Comparison of ENCODE assay signal across 10 mouse cellular contexts in the genomic region with DNA sequence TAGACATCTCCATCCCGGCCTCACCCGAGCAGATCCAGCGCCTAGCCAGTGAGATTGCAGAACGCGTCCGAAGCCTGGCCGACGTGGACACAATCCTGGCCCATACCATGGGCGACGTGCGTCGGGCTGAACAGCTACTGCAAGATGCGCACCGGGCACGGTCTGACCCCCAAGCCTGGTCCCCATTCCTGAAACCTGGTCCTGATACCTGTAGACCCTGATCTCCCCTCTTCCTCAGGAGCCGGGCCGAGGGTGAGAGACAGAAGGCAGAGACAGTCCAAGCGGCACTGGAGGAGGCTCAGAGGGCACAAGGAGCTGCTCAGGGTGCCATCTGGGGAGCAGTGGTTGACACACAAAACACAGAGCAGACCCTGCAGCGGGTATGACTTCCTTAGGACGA. TPM values are rescaled to one million over a fixed set of nuclear protein-coding genes. Genes with fewer than 3 reads are reported as not detected.
A peak's percentile ranks its signal among the peaks of the same experiment; 100 is the strongest.
DNase-seq lines count a peak whose midpoint lies in the region; ATAC-seq and TF ChIP-seq lines count a peak whose summit lies in the region.
"Had no signal": no experiment of that assay in that cellular context is flagged by ENCODE, and none has a peak within 500 bp of the region (broad histone marks: within the 10 kb centered on the region; RNA-seq: fewer than 3 reads in every experiment).

No protein-coding gene starts in this region.

- H3K4me3 ChIP-seq in forebrain, embryonic 10.5 days, result peak overlapping the region; percentile 89; the same call in 1 of the 2 replicates
- no peak overlapping the region for H3K4me3 ChIP-seq in forebrain, postnatal 0 days (ENCODE audit: low read depth, low read length)
- H3K4me3 ChIP-seq in liver, embryonic 12.5 days, result no peak overlapping the region
- H3K4me3 ChIP-seq in liver, embryonic 11.5 days (ENCODE audit: low read depth, low read length), result no peak overlapping the region
- H3K4me3 ChIP-seq in brown adipose tissue, adult 24 weeks (ENCODE audit: insufficient read depth, low read depth, low read length), result no peak overlapping the region
- H3K4me3 ChIP-seq in limb, embryonic 15.5 days, result no peak overlapping the region

- H3K27me3 ChIP-seq in forebrain, embryonic 10.5 days (ENCODE audit: poor library complexity, severe bottlenecking), result no peaks in the 10 kb centered on the region
- no peaks in the 10 kb centered on the region for H3K27me3 ChIP-seq in forebrain, postnatal 0 days (ENCODE audit: insufficient read depth, low read length)
- no peaks in the 10 kb centered on the region for H3K27me3 ChIP-seq in liver, embryonic 12.5 days (replicated peaks)
- no peaks in the 10 kb centered on the region for H3K27me3 ChIP-seq in liver, embryonic 11.5 days (replicated peaks; ENCODE audit: control insufficient read depth, insufficient read depth, low read length)
- no peaks in the 10 kb centered on the region for H3K27me3 ChIP-seq in limb, embryonic 15.5 days

- no peak for TF ChIP-seq CTCF in forebrain, postnatal 0 days (IDR thresholded peaks at IDR 0.05; ENCODE audit: low read depth)

- no peak for DNase-seq in forebrain, embryonic 10.5 days (ENCODE audit: extremely low spot score, low spot score)
- no peak for DNase-seq in forebrain, postnatal 0 days
- no peak for DNase-seq in liver, embryonic 11.5 days (ENCODE audit: low spot score)
- no peak for DNase-seq in T-cell, adult 2 months (ENCODE audit: low spot score)
- DNase-seq: adrenal gland, postnatal 25 days; kidney, postnatal 36 days had no signal

- H3K4me1 ChIP-seq in forebrain, embryonic 10.5 days, result peaks cover 27% of the 10 kb centered on the region
- H3K4me1 ChIP-seq in forebrain, postnatal 0 days (ENCODE audit: insufficient read depth), result 0 out of 2 replicates have a peak, but pooled peaks cover 5% of the 10 kb centered on the region
- H3K4me1 ChIP-seq in liver, embryonic 12.5 days, result peaks cover 26% of the 10 kb centered on the region
- peaks cover 17% of the 10 kb centered on the region for H3K4me1 ChIP-seq in liver, embryonic 11.5 days (replicated peaks; ENCODE audit: control insufficient read depth, insufficient read depth, low read length)
- peaks cover 13% of the 10 kb centered on the region for H3K4me1 ChIP-seq in brown adipose tissue, adult 24 weeks (ENCODE audit: control insufficient read depth, insufficient read depth, insufficient read length, low read length)
- peaks cover 24% of the 10 kb centered on the region for H3K4me1 ChIP-seq in limb, embryonic 15.5 days

- H3K27ac ChIP-seq in forebrain, embryonic 10.5 days, result peak overlapping the region; percentile 95; the same call in 1 of the 2 replicates
- no peak overlapping the region for H3K27ac ChIP-seq in forebrain, postnatal 0 days (ENCODE audit: low read depth, low read length)
- peak overlapping the region; percentile 96; the same call in 1 of the 2 replicates for H3K27ac ChIP-seq in liver, embryonic 12.5 days
- no peak overlapping the region for H3K27ac ChIP-seq in liver, embryonic 11.5 days (ENCODE audit: low read depth, low read length)
- H3K27ac ChIP-seq in brown adipose tissue, adult 24 weeks (replicated peaks; ENCODE audit: low read depth, low read length), result 0 out of 2 replicates have a peak overlapping the region, but pooled peaks have one; percentile 70
- peak overlapping the region; percentile 98 for H3K27ac ChIP-seq in limb, embryonic 15.5 days

- no peak for ATAC-seq in forebrain, postnatal 0 days
- ATAC-seq in liver, embryonic 12.5 days, result no peak
- no peak for ATAC-seq in liver, embryonic 11.5 days (replicated peaks; ENCODE audit: low FRiP score)
- no peak for ATAC-seq in limb, embryonic 15.5 days (ENCODE audit: insufficient number of reproducible peaks, low FRiP score, low TSS enrichment, low read depth)
- no peak for ATAC-seq in erythroid progenitor cell, adult 5-6 weeks (replicated peaks; ENCODE audit: low FRiP score, poor library complexity, severe bottlenecking)

- 96% methylated on average over 20 of the region's 20 CpGs for WGBS in forebrain, embryonic 10.5 days
- WGBS in forebrain, postnatal 0 days, result 97% methylated on average over 20 of the region's 20 CpGs
- WGBS in liver, embryonic 12.5 days (ENCODE audit: insufficient replicate concordance), result 91% methylated on average over 20 of the region's 20 CpGs
- 96% methylated on average over 20 of the region's 20 CpGs for WGBS in liver, embryonic 11.5 days
- 96% methylated on average over 20 of the region's 20 CpGs for WGBS in limb, embryonic 15.5 days

- H3K9me3 ChIP-seq in forebrain, embryonic 10.5 days, result no peaks in the 10 kb centered on the region
- no peaks in the 10 kb centered on the region for H3K9me3 ChIP-seq in forebrain, postnatal 0 days (ENCODE audit: low read length)
- H3K9me3 ChIP-seq in liver, embryonic 12.5 days (replicated peaks), result no peaks in the 10 kb centered on the region
- H3K9me3 ChIP-seq in liver, embryonic 11.5 days (ENCODE audit: control insufficient read depth, low read length), result no peaks in the 10 kb centered on the region
- H3K9me3 ChIP-seq in limb, embryonic 15.5 days, result no peaks in the 10 kb centered on the region

- peaks cover 83% of the 10 kb centered on the region for H3K36me3 ChIP-seq in forebrain, embryonic 10.5 days (replicated peaks)
- H3K36me3 ChIP-seq in forebrain, postnatal 0 days (ENCODE audit: insufficient read depth), result peaks cover 20% of the 10 kb centered on the region
- H3K36me3 ChIP-seq in liver, embryonic 12.5 days, result peaks cover 62% of the 10 kb centered on the region
- peaks cover 34% of the 10 kb centered on the region for H3K36me3 ChIP-seq in liver, embryonic 11.5 days (ENCODE audit: control insufficient read depth, insufficient read depth, low read length)
- H3K36me3 ChIP-seq in limb, embryonic 15.5 days, result peaks cover 79% of the 10 kb centered on the region

- no peak overlapping the region for H3K4me2 ChIP-seq in forebrain, postnatal 0 days (ENCODE audit: low read depth)
- no peak overlapping the region for H3K4me2 ChIP-seq in liver, embryonic 12.5 days
- no peak overlapping the region for H3K4me2 ChIP-seq in liver, embryonic 11.5 days
- H3K4me2 ChIP-seq in limb, embryonic 15.5 days, result no peak overlapping the region

- H3K9ac ChIP-seq in forebrain, postnatal 0 days, result no peak overlapping the region
- H3K9ac ChIP-seq in liver, embryonic 12.5 days, result no peak overlapping the region
- H3K9ac ChIP-seq in liver, embryonic 11.5 days (ENCODE audit: low read depth, low read length), result no peak overlapping the region
- H3K9ac ChIP-seq in limb, embryonic 15.5 days, result no peak overlapping the region

RNA-seq across cellular contexts. Expression of gene Usp19, which starts 1.2 kb away (rescaled TPM):
- polyA plus RNA-seq in forebrain, embryonic 10.5 days (2016; fragmentation: Nextera tagmentation; extraction: Ambion mirVana), result 76.1 and 79.9 TPM in 2 replicates
- 90.3 and 97.0 TPM in 2 replicates for total RNA-seq in forebrain, postnatal 0 days (2014; rRNA removed)
- polyA plus RNA-seq in forebrain, postnatal 0 days (2015; fragmentation: Nextera tagmentation; extraction: Ambion mirVana), result 32.2 and 41.5 TPM in 2 replicates
- 48.0 and 52.1 TPM in 2 replicates for polyA plus RNA-seq in liver, embryonic 12.5 days (2016; fragmentation: Nextera tagmentation; extraction: Ambion mirVana)
- 57.5 and 66.8 TPM in 2 replicates for polyA plus RNA-seq in liver, embryonic 11.5 days (2014; fragmentation: Nextera tagmentation; extraction: Ambion mirVana)
- polyA plus RNA-seq in brown adipose tissue, adult 24 weeks (2012; ENCODE audit: insufficient read depth, insufficient read length, missing spikeins), result 35.9 and 48.5 TPM in 2 replicates
- 61.4 and 63.3 TPM in 2 replicates for polyA plus RNA-seq in limb, embryonic 15.5 days (2015; fragmentation: Nextera tagmentation; extraction: Ambion mirVana)
- total RNA-seq in erythroid progenitor cell, adult 5-6 weeks (2015; ENCODE audit: low replicate concordance), result 52.6 and 63.7 TPM in 2 replicates
- total RNA-seq in erythroid progenitor cell, adult 5-6 weeks (2017; ENCODE audit: low replicate concordance), result 54.7 and 58.7 TPM in 2 replicates

RNA-seq across cellular contexts. Expression of gene Lamb2, which starts 9.7 kb away (rescaled TPM):
- polyA plus RNA-seq in forebrain, embryonic 10.5 days (2016; fragmentation: Nextera tagmentation; extraction: Ambion mirVana), result 34.8 and 40.8 TPM in 2 replicates
- 22.5 and 36.3 TPM in 2 replicates for total RNA-seq in forebrain, postnatal 0 days (2014; rRNA removed)
- 9.1 and 12.5 TPM in 2 replicates for polyA plus RNA-seq in forebrain, postnatal 0 days (2015; fragmentation: Nextera tagmentation; extraction: Ambion mirVana)
- polyA plus RNA-seq in liver, embryonic 12.5 days (2016; fragmentation: Nextera tagmentation; extraction: Ambion mirVana), result 9.8 and 10.9 TPM in 2 replicates
- 14.8 and 18.7 TPM in 2 replicates for polyA plus RNA-seq in liver, embryonic 11.5 days (2014; fragmentation: Nextera tagmentation; extraction: Ambion mirVana)
- 19.1 and 38.4 TPM in 2 replicates for polyA plus RNA-seq in brown adipose tissue, adult 24 weeks (2012; ENCODE audit: insufficient read depth, insufficient read length, missing spikeins)
- 78.4 and 79.9 TPM in 2 replicates for polyA plus RNA-seq in limb, embryonic 15.5 days (2015; fragmentation: Nextera tagmentation; extraction: Ambion mirVana)
- total RNA-seq in erythroid progenitor cell, adult 5-6 weeks (2015; ENCODE audit: low replicate concordance), result not detected in 2 replicates
- total RNA-seq in erythroid progenitor cell, adult 5-6 weeks (2017; ENCODE audit: low replicate concordance), result not detected in 2 replicates

RNA-seq across cellular contexts. Expression of gene Qars, which starts 18.3 kb away (rescaled TPM):
- polyA plus RNA-seq in forebrain, embryonic 10.5 days (2016; fragmentation: Nextera tagmentation; extraction: Ambion mirVana), result 113 and 117 TPM in 2 replicates
- total RNA-seq in forebrain, postnatal 0 days (2014; rRNA removed), result 121 and 155 TPM in 2 replicates
- polyA plus RNA-seq in forebrain, postnatal 0 days (2015; fragmentation: Nextera tagmentation; extraction: Ambion mirVana), result 55.1 and 59.5 TPM in 2 replicates
- 74.4 and 79.9 TPM in 2 replicates for polyA plus RNA-seq in liver, embryonic 12.5 days (2016; fragmentation: Nextera tagmentation; extraction: Ambion mirVana)
- polyA plus RNA-seq in liver, embryonic 11.5 days (2014; fragmentation: Nextera tagmentation; extraction: Ambion mirVana), result 120 and 122 TPM in 2 replicates
- polyA plus RNA-seq in brown adipose tissue, adult 24 weeks (2012; ENCODE audit: insufficient read depth, insufficient read length, missing spikeins), result 85.0 and 107 TPM in 2 replicates
- 104 and 107 TPM in 2 replicates for polyA plus RNA-seq in limb, embryonic 15.5 days (2015; fragmentation: Nextera tagmentation; extraction: Ambion mirVana)
- 67.5 and 85.1 TPM in 2 replicates for total RNA-seq in erythroid progenitor cell, adult 5-6 weeks (2015; ENCODE audit: low replicate concordance)
- 78.3 and 79.2 TPM in 2 replicates for total RNA-seq in erythroid progenitor cell, adult 5-6 weeks (2017; ENCODE audit: low replicate concordance)

RNA-seq across cellular contexts. Expression of gene Qrich1, which starts 27.4 kb away (rescaled TPM):
- polyA plus RNA-seq in forebrain, embryonic 10.5 days (2016; fragmentation: Nextera tagmentation; extraction: Ambion mirVana), result 160 and 164 TPM in 2 replicates
- 206 and 265 TPM in 2 replicates for total RNA-seq in forebrain, postnatal 0 days (2014; rRNA removed)
- 109 and 123 TPM in 2 replicates for polyA plus RNA-seq in forebrain, postnatal 0 days (2015; fragmentation: Nextera tagmentation; extraction: Ambion mirVana)
- 78.6 and 81.6 TPM in 2 replicates for polyA plus RNA-seq in liver, embryonic 12.5 days (2016; fragmentation: Nextera tagmentation; extraction: Ambion mirVana)
- polyA plus RNA-seq in liver, embryonic 11.5 days (2014; fragmentation: Nextera tagmentation; extraction: Ambion mirVana), result 106 and 116 TPM in 2 replicates
- polyA plus RNA-seq in brown adipose tissue, adult 24 weeks (2012; ENCODE audit: insufficient read depth, insufficient read length, missing spikeins), result 40.9 and 45.7 TPM in 2 replicates
- polyA plus RNA-seq in limb, embryonic 15.5 days (2015; fragmentation: Nextera tagmentation; extraction: Ambion mirVana), result 112 TPM in 2 replicates
- 92.6 and 141 TPM in 2 replicates for total RNA-seq in erythroid progenitor cell, adult 5-6 weeks (2015; ENCODE audit: low replicate concordance)
- total RNA-seq in erythroid progenitor cell, adult 5-6 weeks (2017; ENCODE audit: low replicate concordance), result 117 and 139 TPM in 2 replicates

RNA-seq across cellular contexts. Expression of gene Klhdc8b, which starts 27.8 kb away (rescaled TPM):
- polyA plus RNA-seq in forebrain, embryonic 10.5 days (2016; fragmentation: Nextera tagmentation; extraction: Ambion mirVana), result 33.1 and 40.3 TPM in 2 replicates
- 68.7 and 95.6 TPM in 2 replicates for total RNA-seq in forebrain, postnatal 0 days (2014; rRNA removed)
- polyA plus RNA-seq in forebrain, postnatal 0 days (2015; fragmentation: Nextera tagmentation; extraction: Ambion mirVana), result 45.5 and 56.5 TPM in 2 replicates
- polyA plus RNA-seq in liver, embryonic 12.5 days (2016; fragmentation: Nextera tagmentation; extraction: Ambion mirVana), result 17.7 and 18.8 TPM in 2 replicates
- polyA plus RNA-seq in liver, embryonic 11.5 days (2014; fragmentation: Nextera tagmentation; extraction: Ambion mirVana), result 24.2 and 26.8 TPM in 2 replicates
- 4.4 and 6.9 TPM in 2 replicates for polyA plus RNA-seq in brown adipose tissue, adult 24 weeks (2012; ENCODE audit: insufficient read depth, insufficient read length, missing spikeins)
- polyA plus RNA-seq in limb, embryonic 15.5 days (2015; fragmentation: Nextera tagmentation; extraction: Ambion mirVana), result 30.6 and 32.5 TPM in 2 replicates
- total RNA-seq in erythroid progenitor cell, adult 5-6 weeks (2015; ENCODE audit: low replicate concordance), result 2.5 and 2.9 TPM in 2 replicates
- total RNA-seq in erythroid progenitor cell, adult 5-6 weeks (2017; ENCODE audit: low replicate concordance), result 5.4 TPM in 1 of 2 replicates, not detected in the other

Comparison
In these comparisons a context has a peak if more than half of its experiments do, and no peak if none do; other contexts are left out.
1. H3K27ac ChIP-seq: peak in forebrain, embryonic 10.5 days (single experiment), liver, embryonic 12.5 days (single experiment), brown adipose tissue, adult 24 weeks (single experiment) and limb, embryonic 15.5 days (single experiment); none in forebrain, postnatal 0 days (single experiment) and liver, embryonic 11.5 days (single experiment).